Comparison of ENCODE assay signal across 17 mouse cellular contexts in genomic region chr16:23517230-23517629, GRCm38 (mm10). TPM values are rescaled to one million over a fixed set of nuclear protein-coding genes. Genes with fewer than 3 reads are reported as not detected.
DNase-seq lines count a peak whose midpoint lies in the region; ATAC-seq and TF ChIP-seq lines count a peak whose summit lies in the region.
"Had no signal": no experiment of that assay in that cellular context is flagged by ENCODE, and none has a peak within 500 bp of the region (broad histone marks: within the 10 kb centered on the region; RNA-seq: fewer than 3 reads in every experiment).

No protein-coding gene starts in this region.

- H3K27me3 ChIP-seq in hindbrain, embryonic 12.5 days, result no peaks in the 10 kb centered on the region
- peaks cover 15% of the 10 kb centered on the region; the same call in 1 of the 2 replicates for H3K27me3 ChIP-seq in hindbrain, embryonic 10.5 days (ENCODE audit: insufficient read depth, poor library complexity, severe bottlenecking)
- H3K27me3 ChIP-seq in neural tube, embryonic 12.5 days (replicated peaks), result no peaks in the 10 kb centered on the region
- H3K27me3 ChIP-seq in liver, postnatal 0 days (ENCODE audit: insufficient read depth, low read length), result no peaks in the 10 kb centered on the region
- no peaks in the 10 kb centered on the region for H3K27me3 ChIP-seq in neural tube, embryonic 15.5 days (replicated peaks)

- H3K4me1 ChIP-seq in hindbrain, embryonic 12.5 days, result peaks cover 46% of the 10 kb centered on the region
- H3K4me1 ChIP-seq in hindbrain, embryonic 10.5 days (replicated peaks), result peaks cover 26% of the 10 kb centered on the region
- peaks cover 33% of the 10 kb centered on the region for H3K4me1 ChIP-seq in neural tube, embryonic 12.5 days
- peaks cover 21% of the 10 kb centered on the region for H3K4me1 ChIP-seq in liver, postnatal 0 days (ENCODE audit: insufficient read depth)
- peaks cover 64% of the 10 kb centered on the region for H3K4me1 ChIP-seq in neural tube, embryonic 15.5 days

- H3K4me2 ChIP-seq in hindbrain, embryonic 12.5 days (replicated peaks), result peak overlapping the region; percentile 26
- H3K4me2 ChIP-seq in neural tube, embryonic 12.5 days (replicated peaks), result peak overlapping the region; percentile 74; the same call in 1 of the 2 replicates
- H3K4me2 ChIP-seq in liver, postnatal 0 days (ENCODE audit: low read depth, low read length), result peak overlapping the region; percentile 64
- peak overlapping the region; percentile 64 for H3K4me2 ChIP-seq in neural tube, embryonic 15.5 days
- H3K4me2 ChIP-seq: heart, embryonic 11.5 days had no signal

- H3K9me3 ChIP-seq in hindbrain, embryonic 12.5 days (replicated peaks), result no peaks in the 10 kb centered on the region
- no peaks in the 10 kb centered on the region for H3K9me3 ChIP-seq in hindbrain, embryonic 10.5 days
- no peaks in the 10 kb centered on the region for H3K9me3 ChIP-seq in neural tube, embryonic 12.5 days
- no peaks in the 10 kb centered on the region for H3K9me3 ChIP-seq in liver, postnatal 0 days (ENCODE audit: low read length)
- no peaks in the 10 kb centered on the region for H3K9me3 ChIP-seq in neural tube, embryonic 15.5 days (replicated peaks)

- TF ChIP-seq EP300 in liver, postnatal 0 days (IDR thresholded peaks at IDR 0.05; ENCODE audit: low read depth), result 0 out of 2 replicates have a peak, but pooled peaks have one; percentile 3

- peaks cover 4% of the 10 kb centered on the region; the same call in 1 of the 2 replicates for H3K36me3 ChIP-seq in hindbrain, embryonic 12.5 days
- peaks cover 3% of the 10 kb centered on the region; the same call in 1 of the 2 replicates for H3K36me3 ChIP-seq in hindbrain, embryonic 10.5 days
- H3K36me3 ChIP-seq in neural tube, embryonic 12.5 days, result peaks cover 14% of the 10 kb centered on the region
- peaks cover 4% of the 10 kb centered on the region; the same call in 1 of the 2 replicates for H3K36me3 ChIP-seq in liver, postnatal 0 days (replicated peaks; ENCODE audit: insufficient read depth, low read length)
- H3K36me3 ChIP-seq in neural tube, embryonic 15.5 days, result no peaks in the 10 kb centered on the region

- no peak overlapping the region for H3K27ac ChIP-seq in hindbrain, embryonic 12.5 days
- no peak overlapping the region for H3K27ac ChIP-seq in hindbrain, embryonic 10.5 days
- H3K27ac ChIP-seq in neural tube, embryonic 12.5 days, result no peak overlapping the region
- H3K27ac ChIP-seq in liver, postnatal 0 days (ENCODE audit: low read depth), result peak overlapping the region; percentile 83
- H3K27ac ChIP-seq in neural tube, embryonic 15.5 days (replicated peaks), result peak overlapping the region; percentile 64; the same call in 1 of the 2 replicates
- H3K27ac ChIP-seq: kidney, postnatal 0 days had no signal

- no peak for TF ChIP-seq CTCF in liver, postnatal 0 days (IDR thresholded peaks at IDR 0.05; ENCODE audit: low read depth)

- no peak overlapping the region for H3K4me3 ChIP-seq in hindbrain, embryonic 12.5 days
- H3K4me3 ChIP-seq in hindbrain, embryonic 10.5 days, result no peak overlapping the region
- no peak overlapping the region for H3K4me3 ChIP-seq in neural tube, embryonic 12.5 days
- no peak overlapping the region for H3K4me3 ChIP-seq in liver, postnatal 0 days (ENCODE audit: low read depth, low read length)
- H3K4me3 ChIP-seq in neural tube, embryonic 15.5 days (replicated peaks), result no peak overlapping the region

- WGBS in hindbrain, embryonic 12.5 days, result 90% methylated on average over 5 of the region's 5 CpGs
- 88% methylated on average over 5 of the region's 5 CpGs for WGBS in hindbrain, embryonic 10.5 days
- WGBS in neural tube, embryonic 12.5 days, result 88% methylated on average over 5 of the region's 5 CpGs
- 58% methylated on average over 5 of the region's 5 CpGs for WGBS in liver, postnatal 0 days (ENCODE audit: insufficient replicate concordance)
- WGBS in neural tube, embryonic 15.5 days, result 83% methylated on average over 5 of the region's 5 CpGs

- no peak for ATAC-seq in hindbrain, embryonic 12.5 days (ENCODE audit: low FRiP score)
- ATAC-seq in neural tube, embryonic 12.5 days (ENCODE audit: low FRiP score, low read depth), result no peak
- ATAC-seq in liver, postnatal 0 days, result peak; percentile 63
- ATAC-seq in neural tube, embryonic 15.5 days (ENCODE audit: low FRiP score), result no peak
- ATAC-seq: intestine, embryonic 16.5 days had no signal

- no peak overlapping the region for H3K9ac ChIP-seq in hindbrain, embryonic 12.5 days
- no peak overlapping the region for H3K9ac ChIP-seq in neural tube, embryonic 12.5 days
- H3K9ac ChIP-seq in liver, postnatal 0 days (replicated peaks), result no peak overlapping the region
- no peak overlapping the region for H3K9ac ChIP-seq in neural tube, embryonic 15.5 days (replicated peaks)
- H3K9ac ChIP-seq: liver, embryonic 14.5 days had no signal

- DNase-seq in hindbrain, embryonic 10.5 days (ENCODE audit: low spot score), result no peak
- no peak for DNase-seq in neural tube, embryonic 10.5 days (ENCODE audit: extremely low spot score, low spot score)
- DNase-seq in liver, postnatal 0 days, result no peak
- no peak for DNase-seq in urinary bladder, adult 2 months (ENCODE audit: low spot score)
- DNase-seq in layer of hippocampus, postnatal 10 days (ENCODE audit: low spot score in 2 of 2), result no peak
- DNase-seq: cerebellum, adult 11 months; gastrocnemius, postnatal 36 days; heart, postnatal 36 days; thymus, postnatal 25 days had no signal

RNA-seq across cellular contexts. Expression of gene Rtp4, which starts 2.9 kb away (rescaled TPM):
- 3.6 and 5.1 TPM in 2 replicates for polyA plus RNA-seq in hindbrain, embryonic 12.5 days (2016; fragmentation: Nextera tagmentation; extraction: Ambion mirVana)
- polyA plus RNA-seq in hindbrain, embryonic 10.5 days (2016; fragmentation: Nextera tagmentation; extraction: Ambion mirVana), result 1.2 and 1.5 TPM in 2 replicates
- polyA plus RNA-seq in neural tube, embryonic 12.5 days (2016; fragmentation: Nextera tagmentation; extraction: Ambion mirVana), result 2.0 and 2.2 TPM in 2 replicates
- 24.0 and 28.3 TPM in 2 replicates for polyA plus RNA-seq in liver, postnatal 0 days (2015; fragmentation: Nextera tagmentation; extraction: Ambion mirVana)
- polyA plus RNA-seq in neural tube, embryonic 15.5 days (2015; fragmentation: Nextera tagmentation; extraction: Ambion mirVana), result 5.2 and 10.5 TPM in 2 replicates
- polyA plus RNA-seq in urinary bladder, adult 2 months (2012; rRNA removed), result 20.3 and 24.0 TPM in 2 replicates
- total RNA-seq in layer of hippocampus, postnatal 10 days (2021), result 1 to 10 TPM in 1 of 2 experiments, under 1 TPM in 1; 0.60 to 1.1 TPM

RNA-seq across cellular contexts. Expression of gene Masp1, which starts 3.4 kb away (rescaled TPM):
- 29.5 and 31.9 TPM in 2 replicates for polyA plus RNA-seq in hindbrain, embryonic 12.5 days (2016; fragmentation: Nextera tagmentation; extraction: Ambion mirVana)
- polyA plus RNA-seq in hindbrain, embryonic 10.5 days (2016; fragmentation: Nextera tagmentation; extraction: Ambion mirVana), result 6.2 and 19.2 TPM in 2 replicates
- polyA plus RNA-seq in neural tube, embryonic 12.5 days (2016; fragmentation: Nextera tagmentation; extraction: Ambion mirVana), result 31.0 and 35.5 TPM in 2 replicates
- 31.7 and 38.3 TPM in 2 replicates for polyA plus RNA-seq in liver, postnatal 0 days (2015; fragmentation: Nextera tagmentation; extraction: Ambion mirVana)
- polyA plus RNA-seq in neural tube, embryonic 15.5 days (2015; fragmentation: Nextera tagmentation; extraction: Ambion mirVana), result 23.0 and 25.6 TPM in 2 replicates
- 2.3 and 2.6 TPM in 2 replicates for polyA plus RNA-seq in urinary bladder, adult 2 months (2012; rRNA removed)
- total RNA-seq in layer of hippocampus, postnatal 10 days (2021), result 10 to 100 TPM; 37.8 to 40.1 TPM
- total RNA-seq: megakaryocyte-erythroid progenitor cell, adult 5-6 weeks had no signal

Comparison
In these comparisons a context has a peak if more than half of its experiments do, and no peak if none do; other contexts are left out.
1. H3K27ac ChIP-seq: peak in liver, postnatal 0 days (single experiment) and neural tube, embryonic 15.5 days (single experiment); none in hindbrain, embryonic 12.5 days (single experiment), hindbrain, embryonic 10.5 days (single experiment) and neural tube, embryonic 12.5 days (single experiment).
2. Peak in every context shown above with its lines, with median percentiles within 50 percentile points of each other: H3K4me2 ChIP-seq.